Mouse (Mus musculus) B cell, adult 2 months (primary cell): ENCODE data around the gene Slc25a47.
"Not testable (repeated sequence)": the region's sequence is repeated elsewhere in the genome, so short reads cannot be mapped to it uniquely, and the experiment has no call there.

Experiments used
- DNase-seq, 2 experiments: peaks; one replicate each; pipeline ENCODE4 v3.0.0; 2022

Slc25a47 gene

DNA sequence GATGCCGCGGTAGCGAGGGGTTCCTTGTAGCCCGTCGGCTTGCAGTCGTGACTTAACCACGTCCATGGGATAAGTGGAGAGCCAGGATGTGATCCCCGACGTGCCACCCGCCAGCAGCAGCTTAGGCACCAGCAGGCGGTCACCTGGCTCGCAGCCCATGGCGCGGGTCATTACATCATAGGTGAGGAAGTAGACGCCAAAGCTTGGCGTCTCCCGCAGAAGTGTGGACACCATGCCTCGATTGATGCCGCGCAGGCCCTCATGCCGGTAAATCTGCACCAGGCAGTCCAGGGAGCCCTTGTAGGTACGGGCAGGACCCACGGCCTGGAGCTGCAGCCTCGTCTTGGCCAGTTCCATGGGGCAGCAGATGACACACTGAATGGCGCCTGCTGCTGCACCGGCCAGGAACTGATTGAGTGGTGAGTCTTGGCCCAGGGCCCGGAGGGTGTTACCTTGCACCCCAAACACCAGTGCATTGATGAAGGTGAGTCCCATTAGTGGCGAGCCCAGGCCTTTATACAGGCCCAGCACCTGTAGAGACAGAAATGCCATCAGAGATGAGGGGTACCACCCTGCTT is 8.8 kb upstream of the Slc25a47 start:
- DNase-seq: no peak

DNA sequence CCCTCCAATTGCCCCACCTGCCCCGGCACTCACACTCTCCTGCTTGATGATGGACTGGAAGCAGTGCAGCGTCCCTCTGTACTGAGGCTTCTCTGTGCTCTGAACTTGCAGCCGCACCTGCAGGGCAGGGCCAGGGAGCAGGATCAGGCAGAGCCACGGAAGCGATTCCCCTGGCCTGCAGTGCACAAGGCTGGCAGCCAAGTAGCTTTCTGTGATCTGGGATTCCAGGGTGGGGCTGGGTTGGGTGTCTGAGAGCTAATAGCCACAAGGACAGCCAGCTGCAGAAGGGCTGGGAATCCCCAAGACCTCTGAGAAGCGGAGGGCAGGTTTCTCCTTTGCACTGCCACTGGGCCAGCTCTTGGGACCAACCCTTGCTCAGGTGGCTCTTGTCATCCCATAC is 8.2 kb upstream of the Slc25a47 start:
- no peak for DNase-seq

- DNase-seq: no peak
Observed at GRCm38 (mm10) chr12:108829636-108830035, 6.2 kb upstream of the Slc25a47 start.

DNA sequence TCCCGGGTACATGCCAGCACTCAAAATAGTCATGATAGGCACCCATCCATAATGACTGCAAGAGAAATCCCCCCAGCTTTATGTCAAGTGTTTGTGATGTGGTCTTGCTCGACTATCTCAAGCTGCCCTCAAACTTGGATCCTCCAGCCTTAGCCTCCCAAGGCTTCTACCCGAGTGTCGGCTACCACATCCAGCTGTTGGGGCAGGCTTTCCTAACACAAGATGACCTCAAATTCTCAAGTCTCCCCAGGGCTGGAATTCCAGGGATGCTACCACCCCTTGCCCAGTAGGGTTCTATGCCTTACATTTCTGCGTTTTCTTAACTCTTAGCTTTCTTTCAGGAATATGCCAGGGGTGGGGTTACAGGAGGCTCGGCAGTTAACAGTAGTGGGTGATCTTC is 5.5 kb upstream of the Slc25a47 start:
- no peak for DNase-seq

GRCm38 (mm10) chr12:108831966-108832643 is 3.7 kb upstream of the Slc25a47 start:
- DNase-seq: no peak

GRCm38 (mm10) chr12:108832851-108833250 is 3.0 kb upstream of the Slc25a47 start:
- no peak for DNase-seq

GRCm38 (mm10) chr12:108833408-108833807 is 2.4 kb upstream of the Slc25a47 start:
- no peak for DNase-seq

DNA sequence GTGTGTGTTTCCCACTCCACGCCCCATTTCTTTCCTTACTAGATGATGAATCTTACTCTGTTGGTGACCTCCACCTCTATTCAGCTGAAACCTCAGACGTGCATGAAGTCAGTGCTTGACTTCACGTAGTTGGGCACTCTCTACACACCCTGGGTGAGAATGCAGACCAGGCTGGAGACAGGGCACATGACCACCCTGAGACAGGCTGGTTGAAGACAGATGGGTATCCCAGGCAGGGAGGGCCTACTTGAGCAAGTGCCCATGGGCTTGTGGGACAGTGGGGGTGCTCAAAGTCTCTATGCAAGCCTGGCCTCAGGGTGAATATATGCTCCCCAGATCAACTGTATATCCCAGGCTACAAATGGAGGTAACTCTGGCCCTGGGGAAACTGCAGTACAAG is 1.5 kb upstream of the Slc25a47 start:
- DNase-seq: no peak

- no peak for DNase-seq
Observed at GRCm38 (mm10) chr12:108834786-108835185, 1.1 kb upstream of the Slc25a47 start.

GRCm38 (mm10) chr12:108835208-108835839 is 522 bp upstream of the Slc25a47 start:
- no peak for DNase-seq

DNA sequence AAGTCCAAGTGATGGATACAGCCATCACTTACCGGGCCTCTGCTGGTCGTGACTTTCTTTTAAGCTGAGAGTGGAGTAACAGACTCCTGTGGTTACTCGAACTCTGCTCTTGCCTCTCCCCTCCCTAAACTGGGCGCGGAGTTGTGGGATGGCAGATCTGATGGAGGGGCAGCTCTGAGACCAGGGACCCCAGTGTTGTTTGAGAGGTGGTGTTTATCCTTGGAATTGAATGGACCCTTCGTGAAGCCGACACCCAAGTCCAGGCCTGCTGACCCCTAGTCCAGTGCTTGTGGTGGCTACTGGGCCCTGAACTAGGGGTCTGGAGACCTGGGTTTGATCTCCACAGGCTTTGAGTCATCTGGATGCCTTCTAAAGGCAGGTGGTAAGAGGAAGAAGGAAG is 876 bp downstream of the Slc25a47 start:
- DNase-seq: no peak

DNA sequence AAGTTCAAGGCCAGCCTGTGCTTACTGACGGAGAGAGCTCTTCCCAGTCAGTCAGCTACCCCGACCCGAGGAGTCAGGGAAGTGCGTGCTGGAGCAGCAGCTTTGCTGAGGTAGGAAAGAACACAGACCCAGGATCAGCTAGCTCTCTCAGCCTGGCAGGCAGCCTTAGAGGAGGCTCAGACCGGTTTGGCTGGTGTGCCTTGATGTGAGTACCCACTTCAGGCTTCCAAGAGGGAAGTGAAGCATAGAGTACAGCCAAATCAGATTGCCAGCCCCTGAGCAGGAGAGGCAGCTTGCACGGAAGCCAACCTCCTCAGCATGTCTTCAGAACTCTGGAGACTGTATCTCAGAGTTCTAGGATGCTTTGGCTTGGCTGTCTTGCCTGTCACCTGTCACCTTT is 5.3 kb downstream of the Slc25a47 start:
- DNase-seq: no peak

DNA sequence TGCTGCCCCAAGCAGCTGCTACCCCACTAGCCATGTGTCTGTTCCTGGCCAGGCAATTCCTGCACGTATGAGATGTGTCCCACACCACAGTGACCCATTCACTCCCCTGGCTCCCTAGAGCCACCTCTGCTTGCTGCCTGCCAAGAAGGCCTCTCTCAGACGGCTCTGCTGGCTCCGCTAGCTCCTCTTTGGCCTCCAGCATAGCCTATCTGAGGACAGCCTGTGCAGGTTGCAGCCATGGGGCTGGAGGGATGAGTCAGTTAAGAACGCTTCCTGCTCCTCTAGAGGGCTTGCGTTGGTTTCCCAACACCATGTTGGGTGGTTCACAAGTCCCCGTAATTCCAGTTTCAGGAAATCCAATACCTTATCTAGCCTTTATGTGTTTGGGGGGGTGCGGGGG is 6.8 kb downstream of the Slc25a47 start:
- no peak for DNase-seq

GRCm38 (mm10) chr12:108848033-108848432 is 12.2 kb downstream of the Slc25a47 start:
- DNase-seq: not testable (repeated sequence)

DNA sequence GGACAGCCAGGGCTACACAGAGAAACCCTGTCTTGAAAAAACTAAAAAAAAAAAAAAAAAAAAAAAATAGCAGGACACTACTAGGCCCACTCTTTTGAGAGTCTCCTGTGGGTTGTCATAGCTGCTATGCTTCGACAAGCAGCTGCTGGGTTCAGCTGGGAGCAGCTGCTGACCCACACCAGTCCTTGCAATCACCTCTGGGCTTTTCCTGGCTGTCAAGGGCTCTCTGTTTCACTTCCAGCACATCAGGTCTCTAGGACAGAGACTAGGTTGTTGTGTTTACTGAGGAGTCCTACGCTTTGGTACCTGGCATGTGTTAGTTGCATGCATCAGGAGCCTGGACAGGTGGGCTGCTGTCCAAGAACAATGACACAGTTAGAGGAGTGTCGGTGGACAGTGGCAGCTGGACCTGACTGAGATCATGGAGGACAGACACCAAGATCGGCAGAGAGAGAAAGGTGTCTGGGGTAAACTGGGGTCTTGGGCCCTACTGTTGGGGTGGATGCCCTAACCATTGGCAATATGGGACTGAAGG is 13.7 kb downstream of the Slc25a47 start:
- no peak for DNase-seq

- DNase-seq: no peak
Observed at GRCm38 (mm10) chr12:108850129-108850528, 14.3 kb downstream of the Slc25a47 start.

GRCm38 (mm10) chr12:108850886-108851285 is 15.0 kb downstream of the Slc25a47 start:
- DNase-seq: no peak

DNA sequence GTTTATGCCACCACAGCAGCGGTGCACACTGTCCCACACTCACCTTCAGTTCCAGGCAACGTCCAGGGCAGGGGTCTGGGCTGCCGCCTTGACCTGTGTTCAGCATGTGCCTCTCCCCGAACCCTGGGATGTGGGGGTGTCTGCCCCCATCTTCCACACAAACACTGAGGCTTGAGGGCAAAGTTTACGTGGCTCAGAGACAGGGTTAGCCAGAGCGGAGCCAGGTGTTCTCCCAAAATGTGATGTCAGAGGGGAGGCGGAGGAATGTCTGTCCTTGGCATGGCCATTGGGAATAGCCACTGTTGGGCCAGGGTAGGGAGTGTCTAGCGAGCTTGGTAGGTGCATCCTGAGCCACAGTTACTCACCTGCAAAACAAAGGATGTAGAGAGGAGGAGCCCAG is 17.0 kb downstream of the Slc25a47 start:
- DNase-seq: no peak

GRCm38 (mm10) chr12:108855081-108855480 is 19.2 kb downstream of the Slc25a47 start:
- DNase-seq: no peak

DNA sequence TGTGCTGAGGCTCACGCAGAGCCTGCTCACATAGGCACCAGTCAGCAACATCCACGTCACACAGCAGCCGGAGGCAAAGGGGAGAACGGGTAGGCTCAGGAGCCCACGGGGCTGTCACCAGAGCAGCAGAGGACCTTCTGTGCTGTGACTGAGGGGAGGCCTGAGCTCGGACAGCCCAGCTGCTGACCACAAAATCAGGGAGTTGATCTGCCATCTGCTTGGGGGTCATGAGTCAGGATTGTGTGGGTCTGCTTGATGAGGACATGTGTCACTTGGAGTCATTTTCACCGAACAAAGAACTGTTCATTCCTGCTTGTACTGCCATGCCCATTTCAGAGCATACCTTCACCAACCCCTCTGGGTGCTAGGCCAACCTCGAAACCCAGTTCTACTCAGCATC is 20.3 kb downstream of the Slc25a47 start:
- DNase-seq: no peak

- DNase-seq: no peak
Observed at GRCm38 (mm10) chr12:108857109-108857508, 21.3 kb downstream of the Slc25a47 start.

DNA sequence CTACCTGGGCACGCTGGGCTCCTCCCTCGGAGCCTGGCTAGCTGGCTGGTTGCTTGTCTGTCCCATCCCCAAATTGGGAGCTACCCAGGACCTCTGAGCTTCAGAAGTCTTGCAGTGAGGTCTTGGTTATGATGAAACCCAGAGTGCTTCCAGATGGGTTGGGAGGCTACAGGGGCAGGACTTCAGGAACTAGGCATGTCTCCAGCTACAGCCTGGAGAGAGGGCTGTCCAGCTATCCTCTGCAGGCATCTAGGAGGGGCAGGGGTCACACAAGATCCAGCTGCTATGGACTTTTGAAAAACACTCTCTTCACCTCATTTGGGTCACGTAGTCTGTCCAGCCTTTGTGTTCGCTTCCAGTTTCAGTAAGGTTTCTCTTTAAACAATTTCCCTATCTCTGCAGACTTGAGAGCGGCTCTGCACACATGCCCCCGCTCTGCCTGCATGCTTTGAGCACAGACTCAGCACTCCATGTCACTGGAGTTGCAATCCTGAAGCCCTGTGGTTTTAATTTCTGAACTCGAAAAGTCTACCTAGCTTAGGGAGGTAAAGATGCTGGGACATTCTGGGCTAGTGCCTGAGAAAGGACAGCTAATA is 21.8 kb downstream of the Slc25a47 start:
- DNase-seq: no peak

- no peak for DNase-seq
Observed at GRCm38 (mm10) chr12:108858486-108858885, 22.6 kb downstream of the Slc25a47 start.

GRCm38 (mm10) chr12:108865007-108865494 is 29.2 kb downstream of the Slc25a47 start:
- DNase-seq: no peak
